Mouse (Mus musculus) ES-E14 (cell line): ENCODE data around the gene Gamt. TPM values are rescaled to one million over a fixed set of nuclear protein-coding genes. Genes with fewer than 3 reads are reported as not detected.

Source experiments
- DNase-seq: peaks from one replicate; pipeline ENCODE4 v3.0.0-alpha.2; 2013; ENCODE audit warnings: low read depth, low spot score
- H3K27ac ChIP-seq: 2 replicates; pipeline ENCODE4 v1.5.1; 2012; ENCODE audit warnings: low read depth, mild to moderate bottlenecking, low read length, moderate library complexity, mixed read lengths; ENCODE audit not compliant: poor library complexity, insufficient read depth, severe bottlenecking
- H3K36me3 ChIP-seq: 2 replicates; pipeline ENCODE4 v1.6.1; 2012; ENCODE audit warnings: mild to moderate bottlenecking, low read length, moderate library complexity, mixed read lengths; ENCODE audit not compliant: control insufficient read depth, poor library complexity, insufficient read depth, severe bottlenecking
- H3K4me1 ChIP-seq, 2 experiments: fragments of 150-350 bp in 1 of 2; sonication (generic) in 1 of 2; 2 replicates each; pipeline ENCODE4 v1.6.1; 2012; ENCODE audit warnings: low read length in 2 of 2, mild to moderate bottlenecking in 1 of 2, mixed read lengths in 1 of 2; ENCODE audit not compliant: control insufficient read depth in 2 of 2, insufficient read depth in 2 of 2, poor library complexity in 1 of 2
- H3K4me3 ChIP-seq, 2 experiments: fragments of 150-350 bp in 1 of 2; sonication (generic) in 1 of 2; 2 replicates each; pipeline ENCODE4 v1.5.1; 2012; ENCODE audit warnings: low read length in 2 of 2, low read depth in 1 of 2, mild to moderate bottlenecking in 1 of 2, mixed read lengths in 1 of 2; ENCODE audit not compliant: insufficient read depth in 1 of 2, poor library complexity in 1 of 2, severe bottlenecking in 1 of 2
- H3K9ac ChIP-seq: 2 replicates; pipeline ENCODE4 v1.6.1; 2012; ENCODE audit warnings: low read depth, mild to moderate bottlenecking, low read length, mixed read lengths; ENCODE audit not compliant: poor library complexity, insufficient read depth, severe bottlenecking
- H3K9me3 ChIP-seq: fragments of 150-350 bp; sonication (generic); 2 replicates; pipeline ENCODE4 v1.6.1; 2012; ENCODE audit warnings: low read depth, mild to moderate bottlenecking, low read length; ENCODE audit not compliant: control insufficient read depth, insufficient read depth
- CHD2 ChIP-seq: IDR thresholded peaks from 2 replicates; pipeline ENCODE4 v1.6.1; 2014; ENCODE audit warnings: mild to moderate bottlenecking, low read depth, low read length, inconsistent platforms
- HCFC1 ChIP-seq: IDR thresholded peaks from 2 replicates; pipeline ENCODE4 v1.6.1; 2012; ENCODE audit warnings: low read length, inconsistent platforms, borderline replicate concordance; ENCODE audit not compliant: insufficient read depth
- MAFK ChIP-seq: IDR thresholded peaks from 2 replicates; pipeline ENCODE4 v1.6.1; 2014; ENCODE audit warnings: mild to moderate bottlenecking, low read depth, low read length, inconsistent platforms; ENCODE audit not compliant: insufficient read depth
- ZC3H11A ChIP-seq: IDR thresholded peaks from 2 replicates; pipeline ENCODE4 v1.6.1; 2012; ENCODE audit warnings: low read depth, mild to moderate bottlenecking, inconsistent platforms, low read length, borderline replicate concordance
- ZNF384 ChIP-seq: IDR thresholded peaks from 2 replicates; pipeline ENCODE4 v1.6.1; 2012; ENCODE audit warnings: low read depth, low read length, inconsistent platforms
- in situ Hi-C, 2 experiments: fragments of 600-800 bp; cut with MboI; formaldehyde crosslinking; loops; one replicate each; pipeline ENCODE4 v1.15.1; 2025; ENCODE audit warnings: low sequenced_read_pairs in 2 of 2, inconsistent platforms in 1 of 2; ENCODE audit not compliant: unreplicated experiment in 2 of 2
- total RNA-seq: library from RNA; depleted of rRNA; stranded (reverse); fragments of 300-350 nt; gene quantifications from 2 replicates; pipeline ENCODE4 v1.2.3, GENCODE M21; 2012

The Gamt gene
- total RNA-seq, 1 experiment: 2.9 TPM

DNA sequence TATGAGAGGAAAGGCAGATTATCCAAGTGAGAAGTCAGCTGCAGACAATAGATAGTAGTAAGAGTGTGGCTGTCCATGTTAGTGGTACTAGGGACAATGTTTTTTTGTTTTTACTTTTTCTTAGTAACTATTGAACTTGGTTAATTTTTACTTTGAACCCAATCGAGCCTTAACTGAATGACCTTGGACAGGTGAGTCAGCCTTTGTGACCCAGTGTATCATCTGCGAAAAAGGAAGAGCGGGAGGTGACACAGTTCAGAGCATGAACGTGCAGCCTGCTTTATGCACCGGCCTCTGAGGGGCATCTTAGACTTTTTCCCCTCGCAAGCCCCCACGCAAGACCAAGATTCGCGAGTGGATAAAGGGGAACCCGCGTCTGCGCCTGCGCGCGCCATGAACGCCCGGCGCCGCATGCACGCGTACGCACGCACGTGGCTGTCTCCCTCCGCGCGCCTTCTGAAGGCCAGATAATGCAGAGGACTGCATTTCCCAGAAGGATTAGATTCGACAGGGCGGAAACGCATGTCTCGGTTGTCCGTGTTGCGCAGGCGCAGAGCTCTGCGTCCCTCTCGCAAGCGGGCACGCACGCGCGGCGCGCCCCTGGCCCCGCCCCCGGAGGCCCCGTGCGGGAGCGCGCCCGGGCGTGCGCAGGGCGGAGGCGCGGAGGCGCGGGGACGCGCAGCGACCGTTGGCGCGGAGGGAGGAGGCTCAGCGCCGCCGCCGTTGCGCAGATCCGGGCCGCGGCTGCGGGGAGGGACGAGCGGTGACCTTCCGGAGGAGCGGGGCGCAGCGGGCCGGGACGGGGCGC is 3.7 kb upstream of the Gamt start:
- TF ChIP-seq HCFC1 (peak; percentile 95), MAFK (no peak)
- H3K4me3 ChIP-seq: peak overlapping the region; percentile 93 to 98
- in situ Hi-C loops: no loop called here
- H3K4me1 ChIP-seq: peaks cover 0 to 10% of the 10 kb centered on the region in 2 experiments; a peak in 2 of 4 replicates
- peak overlapping the region; percentile 96 for H3K9ac ChIP-seq
- DNase-seq: peak; percentile 94
- no peaks in the 10 kb centered on the region for H3K9me3 ChIP-seq
- peak overlapping the region; percentile 64 for H3K27ac ChIP-seq
- H3K36me3 ChIP-seq: peaks cover 15% of the 10 kb centered on the region

GRCm38 (mm10) chr10:80262776-80263365 is 2.1 kb upstream of the Gamt start:
- DNase-seq: no peak
- in situ Hi-C loops: no loop called here
- H3K4me3 ChIP-seq: no peak overlapping the region
- no peaks in the 10 kb centered on the region for H3K9me3 ChIP-seq
- no peak overlapping the region for H3K9ac ChIP-seq
- H3K4me1 ChIP-seq: peaks cover 0 to 10% of the 10 kb centered on the region in 2 experiments; a peak in 2 of 4 replicates
- H3K27ac ChIP-seq: no peak overlapping the region
- peaks cover 24% of the 10 kb centered on the region for H3K36me3 ChIP-seq
- TF ChIP-seq HCFC1 (no peak), MAFK (no peak), ZNF384 (no peak), CHD2 (no peak), ZC3H11A (no peak)

DNA sequence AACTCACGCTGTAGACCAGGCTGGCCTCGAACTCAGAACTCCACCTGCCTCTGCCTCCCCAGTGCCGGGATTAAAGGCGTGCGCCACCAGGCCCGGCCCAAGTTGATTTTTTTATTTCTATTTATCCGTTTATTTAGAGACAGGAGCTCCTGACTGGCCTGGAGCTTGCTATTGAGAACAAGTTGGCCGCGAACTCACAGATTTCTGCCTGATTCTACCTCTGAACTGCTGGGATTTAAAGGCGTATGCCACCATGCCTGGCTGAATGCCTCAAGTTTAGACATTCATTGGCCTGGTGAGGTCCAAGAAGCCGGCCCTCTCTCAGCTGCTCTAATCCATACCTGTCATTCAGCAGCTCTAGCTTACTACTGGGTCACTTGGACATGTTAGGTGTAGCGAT is 1.4 kb upstream of the Gamt start:
- Histone ChIP-seq H3K9ac (peak overlapping the region; percentile 83; the same call in 1 of the 2 replicates), H3K9me3 (no peaks in the 10 kb centered on the region), H3K4me3 (peak overlapping the region; percentile 68 to 86), H3K36me3 (peaks cover 21% of the 10 kb centered on the region), H3K27ac (no peak overlapping the region), H3K4me1 (peaks cover 0 to 8% of the 10 kb centered on the region in 2 experiments; a peak in 2 of 4 replicates)
- TF ChIP-seq MAFK (no peak), HCFC1 (no peak), CHD2 (no peak), ZC3H11A (no peak), ZNF384 (no peak)
- in situ Hi-C loops: no loop called here
- DNase-seq: no peak

GRCm38 (mm10) chr10:80261585-80261968 is 765 bp upstream of the Gamt start:
- peaks cover 0 to 8% of the 10 kb centered on the region in 2 experiments; a peak in 2 of 4 replicates for H3K4me1 ChIP-seq
- H3K9me3 ChIP-seq: no peaks in the 10 kb centered on the region
- peak; percentile 91 for DNase-seq
- peak overlapping the region; percentile 68 to 86 for H3K4me3 ChIP-seq
- in situ Hi-C loops: no loop called here
- H3K36me3 ChIP-seq: peaks cover 22% of the 10 kb centered on the region; the same call in 1 of the 2 replicates
- H3K9ac ChIP-seq: peak overlapping the region; percentile 83; the same call in 1 of the 2 replicates
- peak overlapping the region; percentile 65; the same call in 1 of the 2 replicates for H3K27ac ChIP-seq
- no peak for TF ChIP-seq ZC3H11A
- TF ChIP-seq CHD2: no peak
- no peak for TF ChIP-seq HCFC1
- no peak for TF ChIP-seq MAFK
- no peak for TF ChIP-seq ZNF384
